Mouse (Mus musculus) cerebellum, adult 2 months (tissue): Measurements from ENCODE around the gene Prex1. TPM values are rescaled to one million over a fixed set of nuclear protein-coding genes. Genes with fewer than 3 reads are reported as not detected.

Experiments
- DNase-seq, 2 experiments: peaks; one replicate each; pipeline ENCODE4 v3.0.0; 2021
- H3K27ac ChIP-seq: fragments of 200-500 bp; 2 replicates; pipeline ENCODE4 v1.5.1; 2012; ENCODE audit warnings: low read length, control low read depth, inconsistent platforms; ENCODE audit not compliant: insufficient read depth
- H3K27me3 ChIP-seq: fragments of 200-500 bp; 2 replicates; pipeline ENCODE4 v1.6.1; 2012; ENCODE audit warnings: inconsistent platforms, mild to moderate bottlenecking, low read length, moderate library complexity; ENCODE audit not compliant: control insufficient read depth, insufficient read depth
- H3K4me1 ChIP-seq: fragments of 200-500 bp; 2 replicates; pipeline ENCODE4 v1.6.1; 2011; ENCODE audit warnings: low read length; ENCODE audit not compliant: control insufficient read depth, insufficient read depth
- H3K4me3 ChIP-seq: fragments of 200-500 bp; replicated peaks from 2 replicates; pipeline ENCODE3; 2011; ENCODE audit warnings: mild to moderate bottlenecking, low read depth, low read length, control low read depth; ENCODE audit not compliant: insufficient read depth
- CTCF ChIP-seq: fragments of 200-500 bp; IDR thresholded peaks from 2 replicates; pipeline ENCODE4 v1.5.1; 2011; ENCODE audit warnings: low read depth, mild to moderate bottlenecking, control low read depth, low read length, moderate library complexity, borderline replicate concordance; ENCODE audit not compliant: insufficient read depth
- POLR2A ChIP-seq: fragments of 200-500 bp; IDR thresholded peaks from 2 replicates; pipeline ENCODE4 v1.6.1; 2011; ENCODE audit warnings: low read length, control low read depth, borderline replicate concordance; ENCODE audit not compliant: insufficient read depth
- WGBS: fragments of 180-500 bp; shearing (Covaris S2); methylation state at CpG from one replicate; pipeline ENCODE4 v1.1.7; 2018; 5-methylcytosine and 5-hydroxymethylcytosine counted together
- polyA plus RNA-seq: library from polyadenylated mRNA; depleted of rRNA; stranded (reverse); fragments of >200 nt; gene quantifications from 2 replicates; pipeline ENCODE4 v1.2.3, GENCODE M21; 2012

Prex1 gene
- polyA plus RNA-seq, 1 experiment, result 70.1 TPM

- TF ChIP-seq POLR2A, result no peak
- TF ChIP-seq CTCF, result no peak
- H3K27ac ChIP-seq, result no peak overlapping the region
Observed at GRCm38 (mm10) chr2:166545580-166545979, 168.1 kb downstream of the Prex1 start.

GRCm38 (mm10) chr2:166544575-166545251 lies 168.9 kb downstream of the Prex1 start:
- H3K4me1 ChIP-seq, result no peaks in the 10 kb centered on the region
- H3K27ac ChIP-seq, result no peak overlapping the region
- no peak for DNase-seq
- TF ChIP-seq CTCF (0 out of 2 replicates have a peak, but pooled peaks have one; percentile 6), POLR2A (no peak)
- H3K27me3 ChIP-seq, result no peaks in the 10 kb centered on the region
- H3K4me3 ChIP-seq, result no peak overlapping the region
- 53% methylated on average over 7 of the region's 7 CpGs for WGBS

More at GRCm38 (mm10) chr2:166545580-166545979, 168.1 kb downstream of the Prex1 start:
- Histone ChIP-seq H3K4me1 (no peaks in the 10 kb centered on the region), H3K4me3 (no peak overlapping the region), H3K27me3 (no peaks in the 10 kb centered on the region)
- no peak for DNase-seq
- 87% methylated on average over 4 of the region's 4 CpGs for WGBS

GRCm38 (mm10) chr2:166541112-166541928 lies 172.3 kb downstream of the Prex1 start:
- no peak overlapping the region for H3K27ac ChIP-seq
- 25% methylated on average over 11 of the region's 11 CpGs for WGBS

GRCm38 (mm10) chr2:166540216-166540615 lies 173.4 kb downstream of the Prex1 start:
- no peak for TF ChIP-seq CTCF
- no peak for TF ChIP-seq POLR2A
- Histone ChIP-seq H3K27me3 (no peaks in the 10 kb centered on the region), H3K27ac (no peak overlapping the region), H3K4me3 (no peak overlapping the region), H3K4me1 (no peaks in the 10 kb centered on the region)
- DNase-seq, result no peak
- WGBS, result 96% methylated on average over 1 of the region's 1 CpGs

More at GRCm38 (mm10) chr2:166541112-166541928, 172.3 kb downstream of the Prex1 start:
- Histone ChIP-seq H3K4me3 (no peak overlapping the region), H3K4me1 (no peaks in the 10 kb centered on the region), H3K27me3 (no peaks in the 10 kb centered on the region)
- no peak for TF ChIP-seq CTCF
- no peak for TF ChIP-seq POLR2A
- no peak for DNase-seq

GRCm38 (mm10) chr2:166536896-166537295 lies 176.7 kb downstream of the Prex1 start:
- Histone ChIP-seq H3K27me3 (no peaks in the 10 kb centered on the region), H3K4me1 (no peaks in the 10 kb centered on the region), H3K4me3 (no peak overlapping the region), H3K27ac (no peak overlapping the region)
- TF ChIP-seq POLR2A (no peak), CTCF (no peak)
- no peak for DNase-seq
- WGBS, result 90% methylated on average over 3 of the region's 3 CpGs

- TF ChIP-seq POLR2A (no peak), CTCF (no peak)
- no peak for DNase-seq
- Histone ChIP-seq H3K4me3 (no peak overlapping the region), H3K27me3 (no peaks in the 10 kb centered on the region), H3K27ac (no peak overlapping the region), H3K4me1 (no peaks in the 10 kb centered on the region)
- WGBS, result 87% methylated on average over 11 of the region's 11 CpGs
Observed at GRCm38 (mm10) chr2:166535519-166535918, 178.1 kb downstream of the Prex1 start.

- Histone ChIP-seq H3K27me3 (no peaks in the 10 kb centered on the region), H3K27ac (no peak overlapping the region), H3K4me1 (peaks cover 8% of the 10 kb centered on the region), H3K4me3 (no peak overlapping the region)
- TF ChIP-seq CTCF, result no peak
- no peak for TF ChIP-seq POLR2A
- peak; percentile 22 to 51 for DNase-seq
- WGBS, result 31% methylated on average over 9 of the region's 9 CpGs
Observed at GRCm38 (mm10) chr2:166526204-166526603, 187.4 kb downstream of the Prex1 start.

- Histone ChIP-seq H3K4me3 (no peak overlapping the region), H3K4me1 (peaks cover 8% of the 10 kb centered on the region), H3K27ac (no peak overlapping the region), H3K27me3 (no peaks in the 10 kb centered on the region)
- no peak for TF ChIP-seq CTCF
- WGBS, result 84% methylated on average over 10 of the region's 10 CpGs
- no peak for DNase-seq
Observed at GRCm38 (mm10) chr2:166523156-166523890, 190.3 kb downstream of the Prex1 start.
